Mouse (Mus musculus) yolk sac, embryonic 10.5 days (tissue): ENCODE results near the gene Carmil1.
A peak's percentile ranks its signal among the peaks of the same experiment; 100 is the strongest.

Source experiments
- DNase-seq: peaks from one replicate; pipeline ENCODE4 v3.0.0-alpha.2; 2017; ENCODE audit warnings: low spot score

Gene Carmil1

DNA sequence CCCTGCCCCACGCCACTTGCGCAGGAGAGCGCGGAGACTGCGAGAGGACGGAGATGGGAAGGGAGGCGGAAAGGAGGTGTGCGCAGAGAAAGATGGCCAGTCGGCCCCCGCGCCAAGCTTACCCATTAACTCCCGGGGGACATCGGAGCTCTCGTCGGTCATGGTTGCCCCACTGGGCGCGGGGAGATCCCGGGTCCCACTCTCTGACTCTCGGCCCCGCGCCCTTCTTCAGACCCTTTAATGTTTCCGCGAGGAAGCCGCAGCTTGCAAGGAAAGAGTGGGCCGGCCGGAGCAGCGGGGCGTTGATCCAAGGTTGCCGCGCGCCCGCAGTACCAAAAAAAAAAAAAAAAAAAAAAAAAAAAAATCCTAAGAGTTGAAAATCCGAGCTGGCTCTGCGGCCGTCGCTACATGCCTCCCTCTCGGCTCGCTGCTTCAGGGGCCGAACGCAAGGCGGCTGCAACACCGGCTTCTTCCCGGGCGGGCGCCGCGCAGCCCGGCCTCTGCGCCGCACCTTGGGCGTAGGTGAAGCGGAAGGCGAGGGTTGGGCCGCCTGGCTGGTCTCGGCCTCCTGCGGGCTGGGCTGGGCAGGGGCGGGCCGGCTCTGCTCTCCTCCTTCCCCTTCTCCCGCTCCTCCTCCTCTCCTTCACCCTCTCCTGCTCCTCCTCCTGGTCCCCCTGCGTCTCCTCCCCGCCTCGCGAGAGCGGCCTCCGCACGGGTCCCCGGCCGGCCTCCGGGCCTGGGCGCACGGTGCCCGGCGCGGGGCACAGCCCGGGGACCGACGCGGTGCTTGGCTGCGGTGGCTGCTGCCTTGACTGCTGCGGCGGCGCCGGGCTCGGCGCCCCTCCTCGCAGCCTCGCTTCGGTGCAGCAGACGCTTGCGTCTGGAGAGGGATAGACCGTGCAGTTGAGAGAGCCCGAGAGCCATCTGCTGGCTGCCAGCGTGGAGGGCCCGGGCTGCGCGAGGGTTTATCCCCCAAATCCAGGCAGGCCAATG is at the start of gene Carmil1:
TSS of gene Carmil1 (minus strand) at position 357 of the 993 bp plus-strand sequence.
- peak; percentile 93 for DNase-seq

DNA sequence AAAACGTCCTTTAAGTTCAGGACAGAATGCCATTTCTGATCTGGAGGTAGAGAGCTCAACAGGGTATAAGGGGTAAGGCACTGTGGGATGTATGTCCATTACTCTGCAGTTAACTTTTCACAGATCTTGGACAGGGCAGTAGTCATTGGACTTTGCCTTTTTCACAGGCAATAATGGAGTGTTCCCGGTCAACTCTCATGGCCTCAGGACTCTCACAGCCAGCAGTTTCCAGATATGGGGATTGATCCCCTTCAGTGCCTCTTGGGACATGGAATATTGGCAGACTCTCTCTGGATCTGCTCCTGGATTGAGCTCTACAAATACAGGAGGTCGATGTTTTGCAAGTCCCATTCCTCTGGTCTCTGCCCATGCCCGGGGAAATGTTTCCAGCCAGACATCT is 49.5 kb upstream of the Carmil1 start:
- peak; percentile 25 for DNase-seq

DNA sequence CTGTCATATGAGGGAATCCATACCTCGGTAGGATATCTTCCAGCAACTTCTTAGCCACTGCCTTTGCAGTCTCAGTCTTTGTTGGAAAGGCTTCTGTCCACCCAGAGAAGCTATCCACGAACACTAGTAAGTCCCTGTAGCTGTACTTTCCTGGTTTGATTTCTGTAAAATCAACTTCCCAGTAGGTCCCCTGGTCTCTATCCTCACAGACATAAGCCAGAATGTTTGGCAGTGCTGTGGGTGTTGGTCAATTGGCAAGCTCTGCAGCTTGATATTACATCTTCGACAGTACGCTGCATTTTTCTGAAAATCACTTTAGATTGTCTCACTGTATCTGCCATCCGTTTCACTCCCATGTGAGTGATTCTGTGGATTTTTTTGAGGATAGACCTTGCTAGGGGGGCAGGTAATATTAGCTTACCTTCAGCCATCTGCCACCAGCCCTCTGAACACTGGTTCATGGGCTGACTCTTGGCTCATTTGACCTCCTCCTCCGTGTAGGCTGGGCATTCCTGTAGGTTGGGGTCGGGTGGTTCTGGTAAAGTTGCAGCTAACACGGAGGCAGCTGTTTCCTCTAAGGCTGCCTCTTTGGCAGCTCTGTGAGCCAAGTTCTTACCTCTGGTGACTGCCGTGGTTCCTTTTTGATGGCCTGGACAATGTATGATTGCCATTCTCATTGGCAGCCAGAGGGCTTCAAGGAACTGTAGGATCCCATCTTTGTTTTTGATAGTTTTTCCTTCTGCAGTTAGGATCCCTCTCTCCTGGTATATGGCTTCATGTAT is 47.6 kb upstream of the Carmil1 start:
- DNase-seq, result no peak

GRCm38 (mm10) chr13:24327201-24327600 is 46.6 kb upstream of the Carmil1 start, which contains the start of gene Cmah:
TSS of gene Cmah (plus strand) at chr13:24327404.
- peak; percentile 69 for DNase-seq

DNA sequence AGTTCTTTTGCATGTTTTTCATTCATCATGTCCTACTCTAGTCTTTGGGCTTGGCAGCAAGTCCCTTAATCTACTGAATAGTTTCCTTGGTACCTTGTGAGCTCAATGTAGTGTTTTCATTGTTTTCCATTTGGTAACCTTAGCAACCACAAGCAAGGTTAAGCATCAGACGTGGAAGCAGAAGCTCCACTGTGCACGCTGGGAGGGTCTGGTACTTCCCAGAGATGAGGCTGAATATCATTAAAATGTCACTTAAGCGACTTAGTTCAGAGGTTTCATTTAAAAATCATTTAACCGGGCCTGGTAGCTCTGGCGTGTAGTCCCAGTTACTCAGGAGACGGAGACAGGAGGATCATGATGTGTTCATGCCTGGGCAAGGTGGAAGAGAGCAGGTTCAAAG is 40.7 kb upstream of the Carmil1 start:
- no peak for DNase-seq

DNA sequence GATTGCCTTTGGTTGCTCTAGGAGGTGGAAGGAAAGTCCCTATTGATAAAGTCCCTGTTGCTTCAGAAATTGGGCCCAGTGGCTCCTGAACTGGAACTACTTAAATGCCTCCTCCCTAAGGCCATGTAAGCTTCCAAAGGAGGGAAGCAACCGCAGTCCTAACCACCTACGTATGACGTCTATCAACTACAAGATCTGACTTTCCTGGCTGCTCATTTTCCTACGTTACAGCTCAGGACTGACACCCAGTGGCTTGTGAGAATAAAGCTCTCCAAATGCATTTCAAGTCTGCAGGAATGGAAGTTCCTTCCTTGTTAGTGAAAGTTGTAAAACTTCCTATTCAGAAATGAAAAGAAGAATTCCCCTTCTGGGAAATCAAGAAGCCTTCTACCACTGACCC is 38.0 kb upstream of the Carmil1 start:
- no peak for DNase-seq

DNA sequence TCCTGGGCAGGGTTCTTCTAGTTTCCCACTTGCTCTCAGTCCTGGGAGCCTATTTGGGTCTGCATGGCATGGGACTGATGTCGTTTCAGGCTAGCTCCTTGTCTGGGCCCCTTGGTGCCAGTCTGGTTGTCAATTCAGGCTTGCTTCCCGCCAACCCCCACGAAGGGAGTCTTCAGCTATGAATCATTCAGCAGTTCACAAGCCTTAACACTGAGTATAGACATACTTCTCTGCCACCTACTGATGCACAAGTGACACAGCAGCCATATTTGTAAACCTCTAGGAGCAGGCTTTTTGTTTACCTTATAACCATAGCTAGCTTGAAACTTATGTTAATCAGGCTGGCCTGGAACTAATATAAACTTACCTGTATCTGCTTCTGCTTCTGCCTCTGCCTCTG is 36.0 kb upstream of the Carmil1 start:
- DNase-seq, result no peak

DNA sequence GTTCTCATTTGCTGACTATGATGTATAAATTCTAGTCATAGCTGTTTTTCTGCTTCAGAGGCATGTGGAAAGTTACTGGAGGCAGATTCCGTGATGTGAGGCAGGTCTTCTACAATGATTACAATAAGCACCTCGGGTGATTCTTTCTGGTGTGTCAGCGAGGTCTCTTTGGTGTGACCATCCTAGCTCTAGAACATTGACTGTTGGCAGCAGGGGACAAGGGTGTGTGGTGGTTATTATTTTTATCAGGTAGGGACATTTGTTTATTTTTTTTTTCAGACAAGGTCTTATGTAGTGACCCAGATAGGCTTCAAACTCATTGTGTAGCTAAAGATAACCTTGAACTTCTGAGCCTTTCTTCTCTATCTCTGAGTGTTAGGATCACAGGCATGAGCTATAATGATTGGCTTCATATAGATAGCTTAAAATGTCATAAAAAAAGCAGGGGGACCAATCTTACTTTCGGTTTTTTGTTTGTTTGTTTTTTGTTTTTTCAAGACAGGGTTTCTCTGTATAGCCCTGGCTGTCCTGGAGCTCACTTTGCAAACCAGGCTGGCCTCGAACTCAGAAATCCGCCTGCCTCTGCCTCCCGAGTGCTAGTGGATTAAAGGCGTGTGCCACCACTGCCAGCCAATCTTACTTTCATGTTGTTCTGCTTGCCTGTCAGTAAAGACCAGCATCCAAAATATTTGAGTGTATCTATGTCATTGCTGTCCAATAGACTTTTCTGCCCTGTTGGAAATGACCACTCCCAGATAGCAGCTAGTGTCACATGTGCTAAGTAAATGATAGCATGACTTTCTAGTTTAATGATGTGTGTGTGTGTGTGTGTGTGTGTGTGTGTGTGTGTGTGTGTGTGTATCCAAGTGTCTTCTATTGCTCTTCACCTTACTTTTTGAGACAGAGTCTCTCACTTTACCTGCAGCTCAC is 30.7 kb upstream of the Carmil1 start:
- no peak for DNase-seq

- no peak for DNase-seq
These were observed 25.7 kb upstream of the Carmil1 start for GRCm38 (mm10) chr13:24306248-24306647.

GRCm38 (mm10) chr13:24305486-24305885 is 24.9 kb upstream of the Carmil1 start:
- no peak for DNase-seq

DNA sequence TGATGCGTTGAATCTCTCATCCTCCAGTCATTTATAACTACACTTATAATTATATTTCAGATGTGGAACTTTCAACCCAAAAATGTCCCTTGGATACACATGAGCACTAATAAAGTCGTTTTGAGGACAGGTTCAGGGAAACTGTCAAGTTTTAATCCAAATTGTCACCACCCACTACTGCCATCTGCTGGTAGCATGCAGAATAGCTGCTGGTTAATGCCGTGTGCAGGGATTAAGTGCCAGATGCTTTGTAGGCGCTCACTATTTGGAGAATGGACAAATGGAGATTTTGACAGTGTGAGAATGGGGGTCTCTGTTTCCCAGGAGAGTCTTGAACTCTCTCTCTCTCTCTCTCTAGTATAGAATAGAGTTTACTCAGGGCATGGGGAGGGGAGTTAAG is 16.7 kb upstream of the Carmil1 start:
- peak; percentile 13 for DNase-seq

- DNase-seq, result no peak
These were observed 6.8 kb upstream of the Carmil1 start for GRCm38 (mm10) chr13:24287381-24287780.

DNA sequence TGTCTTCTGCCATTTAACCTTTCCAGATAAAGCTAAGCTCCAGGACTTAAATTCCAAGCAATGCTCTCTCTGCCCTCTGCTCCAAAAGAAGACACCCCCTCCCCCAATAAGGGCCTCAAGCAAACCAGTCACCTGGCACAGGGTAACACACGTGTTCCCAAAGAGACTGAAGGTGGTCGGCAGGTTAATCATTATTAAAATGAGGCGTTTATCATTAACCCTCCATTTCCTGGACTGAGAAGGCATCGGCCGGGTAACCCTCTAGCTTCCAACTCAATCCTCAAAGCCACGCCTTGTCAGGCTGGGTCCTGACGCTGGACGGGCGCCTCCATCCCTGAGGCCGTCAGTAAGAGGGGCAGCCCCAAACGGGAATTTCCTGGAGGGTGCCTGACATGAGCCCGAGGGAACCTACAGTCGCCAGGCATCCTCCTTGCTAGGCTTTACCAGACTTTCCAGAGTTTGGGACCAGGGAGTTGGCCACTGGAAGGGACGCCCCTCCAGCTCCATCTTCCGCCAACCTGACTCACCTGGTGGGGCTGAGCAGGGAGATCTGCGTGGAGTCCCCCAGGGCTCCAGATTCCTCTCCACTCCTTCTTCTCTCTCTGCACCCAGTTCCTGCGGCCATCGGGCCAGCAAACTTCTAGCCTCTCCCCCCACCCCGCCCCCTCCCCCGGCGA is 695 bp downstream of the Carmil1 start:
- DNase-seq, result peak; percentile 76

DNA sequence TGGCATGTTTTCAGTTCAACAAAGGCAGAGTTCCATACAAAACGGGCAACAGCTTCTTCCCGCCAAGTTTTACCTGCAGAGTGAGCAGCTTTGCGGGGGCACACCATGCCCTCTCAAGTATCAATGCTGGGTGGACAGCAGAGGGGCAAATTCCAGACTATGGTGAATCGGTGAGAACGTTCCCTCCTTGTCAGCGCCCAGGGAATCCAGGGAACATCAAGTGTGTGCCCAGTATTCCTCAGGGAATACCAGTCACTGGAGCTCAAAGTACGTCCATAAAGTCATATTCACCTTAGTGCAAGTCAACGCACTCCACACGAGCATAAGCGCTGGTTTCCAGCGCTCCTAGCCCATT is 1.2 kb downstream of the Carmil1 start:
- DNase-seq, result no peak

- no peak for DNase-seq
These were observed 7.7 kb downstream of the Carmil1 start for GRCm38 (mm10) chr13:24272740-24273377.

DNA sequence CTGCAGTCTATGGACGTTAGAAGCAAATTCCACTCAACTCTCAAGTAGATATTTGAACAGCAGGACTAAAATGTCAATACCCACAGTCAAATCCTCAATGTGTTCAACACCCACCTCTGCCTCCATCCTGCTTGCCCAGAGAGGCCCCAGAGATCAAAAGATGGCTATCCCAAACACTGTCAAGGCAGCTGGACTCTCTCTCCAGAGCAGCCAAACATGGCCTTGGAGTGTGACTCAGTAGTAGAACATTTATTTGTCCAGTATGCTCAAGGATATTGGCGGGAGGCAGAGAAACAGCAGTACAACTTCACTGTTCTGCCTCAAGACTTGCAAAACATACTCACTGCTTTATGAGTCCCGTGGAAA is 11.5 kb downstream of the Carmil1 start:
- no peak for DNase-seq

GRCm38 (mm10) chr13:24268355-24269099 is 12.1 kb downstream of the Carmil1 start:
- no peak for DNase-seq

- no peak for DNase-seq
These were observed 15.8 kb downstream of the Carmil1 start for GRCm38 (mm10) chr13:24264760-24265159.

DNA sequence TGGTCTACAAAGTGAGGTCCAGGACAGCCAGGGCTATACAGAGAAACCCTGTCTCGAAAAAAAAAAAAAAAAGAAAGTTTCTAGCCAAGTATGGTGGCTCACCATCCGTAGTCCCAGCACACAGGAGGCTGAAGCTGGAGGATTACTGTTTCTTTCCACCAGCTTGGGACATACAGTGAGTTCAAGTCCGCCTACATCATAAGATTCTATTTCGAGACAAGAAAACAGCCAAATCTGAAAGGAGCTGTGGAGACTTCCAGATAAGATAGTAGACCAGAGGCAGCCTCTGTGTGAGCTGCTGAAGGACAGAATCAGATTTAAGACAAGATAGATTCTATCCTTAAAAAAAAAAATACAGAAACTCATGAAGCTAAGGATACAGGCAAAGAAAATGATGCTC is 17.0 kb downstream of the Carmil1 start:
- no peak for DNase-seq
